ENCODE assay signal across 8 mouse cellular contexts in genomic region chr12:4509591-4510061, GRCm38 (mm10). TPM values are rescaled to one million over a fixed set of nuclear protein-coding genes. Genes with fewer than 3 reads are reported as not detected.
DNase-seq lines count a peak whose midpoint lies in the region; ATAC-seq and TF ChIP-seq lines count a peak whose summit lies in the region.

No protein-coding gene starts in this region.

- no peaks in the 10 kb centered on the region for H3K9me3 ChIP-seq in heart, embryonic 11.5 days (replicated peaks; ENCODE audit: control insufficient read depth, low read length)
- no peaks in the 10 kb centered on the region for H3K9me3 ChIP-seq in heart, embryonic 13.5 days
- no peaks in the 10 kb centered on the region for H3K9me3 ChIP-seq in midbrain, embryonic 12.5 days

- ATAC-seq in heart, embryonic 11.5 days (replicated peaks; ENCODE audit: insufficient number of reproducible peaks, low FRiP score, low TSS enrichment) = no peak
- ATAC-seq in heart, embryonic 13.5 days (ENCODE audit: extremely low read depth, insufficient number of reproducible peaks, low FRiP score, low TSS enrichment) = no peak
- ATAC-seq in midbrain, embryonic 12.5 days (ENCODE audit: low FRiP score, low read depth) = no peak

- peak; percentile 94 for DNase-seq in heart, adult 11 months
- peak; percentile 71 for DNase-seq in brain, embryonic 14.5 days (ENCODE audit: low read depth)
- DNase-seq in spleen, adult 18-20 months = no peak
- DNase-seq in lung, adult 2 months = no peak
- DNase-seq in lung, postnatal 10 days = no peak

- no peak overlapping the region for H3K4me2 ChIP-seq in heart, embryonic 11.5 days
- H3K4me2 ChIP-seq in heart, embryonic 13.5 days = peak overlapping the region; percentile 13; the same call in 1 of the 2 replicates
- peak overlapping the region; percentile 7 for H3K4me2 ChIP-seq in midbrain, embryonic 12.5 days (replicated peaks)

- H3K4me1 ChIP-seq in heart, embryonic 11.5 days (ENCODE audit: control insufficient read depth, insufficient read depth, low read length) = no peaks in the 10 kb centered on the region
- H3K4me1 ChIP-seq in heart, embryonic 13.5 days = no peaks in the 10 kb centered on the region
- H3K4me1 ChIP-seq in midbrain, embryonic 12.5 days = peaks cover 11% of the 10 kb centered on the region
- no peaks in the 10 kb centered on the region for H3K4me1 ChIP-seq in lung, adult 2 months (ENCODE audit: control insufficient read depth, insufficient read depth, low read length)

- WGBS in heart, embryonic 11.5 days (ENCODE audit: insufficient replicate concordance) = 66% methylated on average over 12 of the region's 12 CpGs
- WGBS in heart, embryonic 13.5 days = 59% methylated on average over 12 of the region's 12 CpGs
- WGBS in midbrain, embryonic 12.5 days = 35% methylated on average over 12 of the region's 12 CpGs
- 68% methylated on average over 12 of the region's 12 CpGs for WGBS in lung, adult 2 months

- no peak for TF ChIP-seq POLR2A in brain, embryonic 14.5 days (IDR thresholded peaks at IDR 0.05; ENCODE audit: borderline replicate concordance, extremely low read depth, insufficient read depth, insufficient read length, poor library complexity, severe bottlenecking)
- no peak for TF ChIP-seq POLR2A in lung, adult 2 months (IDR thresholded peaks at IDR 0.05; ENCODE audit: borderline replicate concordance, extremely low read depth, low read depth, low read length)

- no peaks in the 10 kb centered on the region for H3K27me3 ChIP-seq in heart, embryonic 11.5 days (ENCODE audit: control insufficient read depth, insufficient read depth, low read length)
- H3K27me3 ChIP-seq in heart, embryonic 13.5 days (replicated peaks) = no peaks in the 10 kb centered on the region
- H3K27me3 ChIP-seq in midbrain, embryonic 12.5 days = no peaks in the 10 kb centered on the region

- H3K36me3 ChIP-seq in heart, embryonic 11.5 days (ENCODE audit: control insufficient read depth, insufficient read depth, low read length) = no peaks in the 10 kb centered on the region
- H3K36me3 ChIP-seq in heart, embryonic 13.5 days = no peaks in the 10 kb centered on the region
- no peaks in the 10 kb centered on the region for H3K36me3 ChIP-seq in midbrain, embryonic 12.5 days

- no peak for TF ChIP-seq CTCF in brain, embryonic 14.5 days (IDR thresholded peaks at IDR 0.05; ENCODE audit: borderline replicate concordance, extremely low read depth, insufficient read depth, insufficient read length)
- TF ChIP-seq CTCF in lung, adult 2 months (IDR thresholded peaks at IDR 0.05; ENCODE audit: insufficient read depth, low read length) = no peak

- H3K4me3 ChIP-seq in heart, embryonic 11.5 days (ENCODE audit: low read depth, low read length) = no peak overlapping the region
- H3K4me3 ChIP-seq in heart, embryonic 13.5 days = no peak overlapping the region
- H3K4me3 ChIP-seq in midbrain, embryonic 12.5 days = no peak overlapping the region
- no peak overlapping the region for H3K4me3 ChIP-seq in lung, adult 2 months (replicated peaks; ENCODE audit: extremely low read depth, low read depth, low read length)

- H3K9ac ChIP-seq in heart, embryonic 11.5 days (ENCODE audit: low read depth, low read length) = no peak overlapping the region
- H3K9ac ChIP-seq in heart, embryonic 13.5 days = no peak overlapping the region
- no peak overlapping the region for H3K9ac ChIP-seq in midbrain, embryonic 12.5 days (replicated peaks)

- no peak overlapping the region for H3K27ac ChIP-seq in heart, embryonic 11.5 days (ENCODE audit: low read depth, low read length)
- H3K27ac ChIP-seq in heart, embryonic 13.5 days (replicated peaks) = no peak overlapping the region
- no peak overlapping the region for H3K27ac ChIP-seq in midbrain, embryonic 12.5 days (replicated peaks)

RNA-seq across cellular contexts. Expression of gene Ncoa1, which starts 32.6 kb away (rescaled TPM):
- polyA plus RNA-seq in heart, embryonic 11.5 days (2014; fragmentation: Nextera tagmentation; extraction: Ambion mirVana) = 9.9 and 10.4 TPM in 2 replicates
- 39.8 and 41.9 TPM in 2 replicates for polyA plus RNA-seq in brain, embryonic 14.5 days (2012; rRNA removed)
- 4.4 and 4.9 TPM in 2 replicates for polyA plus RNA-seq in heart, embryonic 13.5 days (2015; fragmentation: Nextera tagmentation; extraction: Ambion mirVana)
- 6.8 and 7.1 TPM in 2 replicates for polyA plus RNA-seq in midbrain, embryonic 12.5 days (2016; fragmentation: Nextera tagmentation; extraction: Ambion mirVana)
- 27.8 and 29.2 TPM in 2 replicates for polyA plus RNA-seq in lung, adult 2 months (2012; rRNA removed)

Comparison
In these comparisons a context has a peak if more than half of its experiments do, and no peak if none do; other contexts are left out.
1. DNase-seq: peak in heart, adult 11 months (single experiment) and brain, embryonic 14.5 days (single experiment); none in spleen, adult 18-20 months (0 of 2), lung, adult 2 months (single experiment) and lung, postnatal 10 days (single experiment).